ENCODE assay signal across 27 mouse cellular contexts in genomic region chr6:96270436-96270835, GRCm38 (mm10).
"Had no signal": no experiment of that assay in that cellular context is flagged by ENCODE, and none has a peak within 500 bp of the region (broad histone marks: within the 10 kb centered on the region; RNA-seq: fewer than 3 reads in every experiment).

No protein-coding gene starts in this region.

- H3K27ac ChIP-seq: embryonic facial prominence, embryonic 10.5 days; embryonic facial prominence, embryonic 12.5 days; embryonic facial prominence, embryonic 13.5 days; embryonic facial prominence, embryonic 15.5 days; forebrain, embryonic 10.5 days; forebrain, embryonic 12.5 days; forebrain, embryonic 13.5 days; forebrain, embryonic 15.5 days; gastrocnemius, adult 2 months; heart, adult 2 months; heart, embryonic 10.5 days had no signal

- ATAC-seq: forebrain, embryonic 13.5 days; forebrain, embryonic 14.5 days; forebrain, embryonic 15.5 days; forebrain, embryonic 16.5 days; forebrain, postnatal 0 days had no signal

- H3K4me3 ChIP-seq: embryonic facial prominence, embryonic 10.5 days; embryonic facial prominence, embryonic 12.5 days; embryonic facial prominence, embryonic 13.5 days; embryonic facial prominence, embryonic 15.5 days; erythroblast, embryonic 14.5 days; forebrain, embryonic 10.5 days; forebrain, embryonic 12.5 days; forebrain, embryonic 13.5 days; forebrain, embryonic 15.5 days; gastrocnemius, adult 2 months; heart, adult 2 months; heart, embryonic 10.5 days had no signal

- H3K36me3 ChIP-seq: embryonic facial prominence, embryonic 10.5 days; embryonic facial prominence, embryonic 12.5 days; embryonic facial prominence, embryonic 13.5 days; embryonic facial prominence, embryonic 15.5 days; forebrain, embryonic 10.5 days; forebrain, embryonic 12.5 days; forebrain, embryonic 15.5 days; heart, embryonic 10.5 days had no signal

- H3K4me1 ChIP-seq: embryonic facial prominence, embryonic 10.5 days; embryonic facial prominence, embryonic 12.5 days; embryonic facial prominence, embryonic 13.5 days; embryonic facial prominence, embryonic 15.5 days; forebrain, embryonic 10.5 days; forebrain, embryonic 12.5 days; forebrain, embryonic 13.5 days; forebrain, embryonic 15.5 days; heart, embryonic 10.5 days had no signal

- H3K4me2 ChIP-seq: embryonic facial prominence, embryonic 12.5 days; embryonic facial prominence, embryonic 13.5 days; embryonic facial prominence, embryonic 15.5 days; forebrain, embryonic 12.5 days; forebrain, embryonic 13.5 days; forebrain, embryonic 15.5 days had no signal

- H3K9me3 ChIP-seq: embryonic facial prominence, embryonic 10.5 days; embryonic facial prominence, embryonic 12.5 days; embryonic facial prominence, embryonic 13.5 days; embryonic facial prominence, embryonic 15.5 days; forebrain, embryonic 10.5 days; forebrain, embryonic 12.5 days; forebrain, embryonic 13.5 days; forebrain, embryonic 15.5 days; heart, embryonic 10.5 days had no signal

- H3K27me3 ChIP-seq: embryonic facial prominence, embryonic 12.5 days; embryonic facial prominence, embryonic 13.5 days; embryonic facial prominence, embryonic 15.5 days; forebrain, embryonic 12.5 days; forebrain, embryonic 13.5 days; forebrain, embryonic 15.5 days had no signal

- DNase-seq: cerebellum, adult 8-10 months; cerebellum, adult 9-10 months; cerebellum, postnatal 14 days; cerebellum, postnatal 25 days; cerebellum, postnatal 36 days; embryo, embryonic 11 days; forebrain, postnatal 0 days; gastrocnemius, adult 2 months; gastrocnemius, postnatal 10 days; gastrocnemius, postnatal 14 days; gastrocnemius, postnatal 25 days; gastrocnemius, postnatal 36 days; heart, adult 11 months; heart, adult 18-20 months; heart, adult 2 months had no signal

- H3K9ac ChIP-seq: embryonic facial prominence, embryonic 12.5 days; embryonic facial prominence, embryonic 13.5 days; embryonic facial prominence, embryonic 15.5 days; forebrain, embryonic 12.5 days; forebrain, embryonic 13.5 days; forebrain, embryonic 15.5 days; forebrain, postnatal 0 days had no signal
